Mouse (Mus musculus) lung, adult 2 months (tissue): ENCODE measurements around the gene Olfr539.

ENCODE experiments used
- CTCF ChIP-seq: fragments of 200-500 bp; IDR thresholded peaks from 2 replicates; pipeline ENCODE4 v1.5.1; 2011; ENCODE audit warnings: mild to moderate bottlenecking, low read length, control low read depth; ENCODE audit not compliant: insufficient read depth
- POLR2A ChIP-seq: fragments of 200-500 bp; IDR thresholded peaks from 2 replicates; pipeline ENCODE4 v1.6.1; 2011; ENCODE audit warnings: low read depth, mild to moderate bottlenecking, control low read depth, low read length, borderline replicate concordance; ENCODE audit errors: extremely low read depth

- TF ChIP-seq POLR2A (no peak), CTCF (no peak)
Measured at GRCm38 (mm10) chr7:140659630-140660029, at the start of gene Olfr539.
